ENCODE assay signal across 13 mouse cellular contexts in the genomic region with DNA sequence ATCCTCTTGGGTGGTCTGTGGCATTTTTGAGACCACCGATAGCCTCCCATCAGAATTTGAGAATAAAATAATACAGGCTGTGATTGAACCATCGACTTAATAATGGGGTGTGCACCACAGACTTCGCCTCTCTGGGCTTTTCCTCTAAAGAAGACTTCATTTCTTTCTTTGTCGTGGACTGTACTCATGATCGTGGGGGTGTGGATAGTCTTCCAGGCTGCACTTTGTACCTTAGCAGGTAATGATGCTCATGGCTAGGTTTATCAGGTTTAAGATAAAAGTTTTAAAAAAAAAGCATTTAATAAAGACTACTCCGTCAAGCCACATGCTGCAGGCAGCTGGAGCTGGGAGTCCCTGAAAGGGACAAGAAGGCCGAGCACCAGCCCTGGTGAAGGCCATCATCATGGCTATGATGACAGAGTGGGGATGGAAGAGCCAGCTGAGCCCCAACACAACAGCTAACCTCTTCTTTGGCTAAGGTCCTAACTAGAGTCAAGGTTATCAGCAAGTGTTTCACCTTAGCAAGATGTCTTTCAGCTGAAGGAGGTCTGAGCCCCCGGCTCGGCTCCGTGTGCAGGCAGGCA.
A peak's percentile ranks its signal among the peaks of the same experiment; 100 is the strongest.
DNase-seq lines count a peak whose midpoint lies in the region; ATAC-seq and TF ChIP-seq lines count a peak whose summit lies in the region.
"Had no signal": no experiment of that assay in that cellular context is flagged by ENCODE, and none has a peak within 500 bp of the region (broad histone marks: within the 10 kb centered on the region; RNA-seq: fewer than 3 reads in every experiment).

No protein-coding gene starts in this region.

- no peaks in the 10 kb centered on the region for H3K36me3 ChIP-seq in hindbrain, postnatal 0 days (ENCODE audit: insufficient read depth, low read length)
- no peaks in the 10 kb centered on the region for H3K36me3 ChIP-seq in hindbrain, embryonic 10.5 days
- H3K36me3 ChIP-seq in midbrain, embryonic 16.5 days (ENCODE audit: control insufficient read depth, insufficient read depth, low read length), result no peaks in the 10 kb centered on the region
- no peaks in the 10 kb centered on the region for H3K36me3 ChIP-seq in midbrain, embryonic 10.5 days
- H3K36me3 ChIP-seq in intestine, postnatal 0 days (ENCODE audit: control insufficient read depth, insufficient read depth), result no peaks in the 10 kb centered on the region
- H3K36me3 ChIP-seq: limb, embryonic 13.5 days; liver, embryonic 15.5 days had no signal

- no peak overlapping the region for H3K27ac ChIP-seq in hindbrain, postnatal 0 days
- no peak overlapping the region for H3K27ac ChIP-seq in hindbrain, embryonic 10.5 days
- H3K27ac ChIP-seq in midbrain, embryonic 16.5 days (ENCODE audit: low read length), result no peak overlapping the region
- no peak overlapping the region for H3K27ac ChIP-seq in midbrain, embryonic 10.5 days (replicated peaks)
- H3K27ac ChIP-seq in intestine, postnatal 0 days (ENCODE audit: low read depth, low read length), result peak overlapping the region; percentile 41; the same call in 1 of the 2 replicates
- H3K27ac ChIP-seq: gastrocnemius, adult 2 months; limb, embryonic 13.5 days; liver, embryonic 15.5 days; macrophage had no signal

- peak; percentile 54 for DNase-seq in adrenal gland, adult 2 months
- DNase-seq in adrenal gland, postnatal 10 days, result no peak
- DNase-seq in hindbrain, postnatal 0 days (ENCODE audit: low spot score), result no peak
- no peak for DNase-seq in hindbrain, embryonic 10.5 days (ENCODE audit: low spot score)
- no peak for DNase-seq in midbrain, embryonic 10.5 days (ENCODE audit: low spot score)
- DNase-seq in cerebellum, postnatal 4 days (ENCODE audit: low spot score in 2 of 2), result no peak
- DNase-seq: gastrocnemius, adult 2 months had no signal

- H3K9ac ChIP-seq in hindbrain, postnatal 0 days (replicated peaks; ENCODE audit: low read length), result no peak overlapping the region
- no peak overlapping the region for H3K9ac ChIP-seq in midbrain, embryonic 16.5 days (ENCODE audit: low read depth, low read length)
- no peak overlapping the region for H3K9ac ChIP-seq in intestine, postnatal 0 days (ENCODE audit: low read depth, low read length)
- H3K9ac ChIP-seq: limb, embryonic 13.5 days; liver, embryonic 15.5 days had no signal

- peaks cover 14% of the 10 kb centered on the region; the same call in 1 of the 2 replicates for H3K4me1 ChIP-seq in hindbrain, postnatal 0 days (ENCODE audit: insufficient read depth, low read length)
- peaks cover 35% of the 10 kb centered on the region for H3K4me1 ChIP-seq in hindbrain, embryonic 10.5 days (replicated peaks)
- peaks cover 18% of the 10 kb centered on the region for H3K4me1 ChIP-seq in midbrain, embryonic 16.5 days (ENCODE audit: control insufficient read depth, insufficient read depth, low read length)
- H3K4me1 ChIP-seq in midbrain, embryonic 10.5 days, result peaks cover 36% of the 10 kb centered on the region
- H3K4me1 ChIP-seq in intestine, postnatal 0 days (replicated peaks; ENCODE audit: control insufficient read depth, insufficient read depth, low read length), result peaks cover 5% of the 10 kb centered on the region; the same call in 1 of the 2 replicates

- no peak overlapping the region for H3K4me2 ChIP-seq in hindbrain, postnatal 0 days (ENCODE audit: low read depth, low read length)
- H3K4me2 ChIP-seq in midbrain, embryonic 16.5 days (ENCODE audit: low read length), result no peak overlapping the region
- peak overlapping the region; percentile 33 for H3K4me2 ChIP-seq in intestine, postnatal 0 days (replicated peaks; ENCODE audit: low read depth)
- H3K4me2 ChIP-seq: liver, embryonic 15.5 days had no signal

- H3K9me3 ChIP-seq in hindbrain, postnatal 0 days (ENCODE audit: low read length), result no peaks in the 10 kb centered on the region
- H3K9me3 ChIP-seq in hindbrain, embryonic 10.5 days, result no peaks in the 10 kb centered on the region
- H3K9me3 ChIP-seq in midbrain, embryonic 16.5 days (replicated peaks; ENCODE audit: control insufficient read depth, low read length, poor library complexity, severe bottlenecking), result no peaks in the 10 kb centered on the region
- no peaks in the 10 kb centered on the region for H3K9me3 ChIP-seq in midbrain, embryonic 10.5 days (replicated peaks)
- no peaks in the 10 kb centered on the region for H3K9me3 ChIP-seq in intestine, postnatal 0 days (ENCODE audit: control insufficient read depth)
- H3K9me3 ChIP-seq: limb, embryonic 13.5 days; liver, embryonic 15.5 days had no signal

- H3K27me3 ChIP-seq in hindbrain, postnatal 0 days (ENCODE audit: insufficient read depth, low read length), result no peaks in the 10 kb centered on the region
- H3K27me3 ChIP-seq in hindbrain, embryonic 10.5 days (ENCODE audit: insufficient read depth, poor library complexity, severe bottlenecking), result peaks cover 4% of the 10 kb centered on the region
- H3K27me3 ChIP-seq in midbrain, embryonic 16.5 days (ENCODE audit: control insufficient read depth, insufficient read depth, low read depth, low read length), result no peaks in the 10 kb centered on the region
- no peaks in the 10 kb centered on the region for H3K27me3 ChIP-seq in midbrain, embryonic 10.5 days (ENCODE audit: low read depth, poor library complexity, severe bottlenecking)
- no peaks in the 10 kb centered on the region for H3K27me3 ChIP-seq in intestine, postnatal 0 days (replicated peaks; ENCODE audit: control insufficient read depth, insufficient read depth, low read length)
- H3K27me3 ChIP-seq: limb, embryonic 13.5 days; liver, embryonic 15.5 days had no signal

- no peak overlapping the region for H3K4me3 ChIP-seq in hindbrain, postnatal 0 days (ENCODE audit: low read length)
- no peak overlapping the region for H3K4me3 ChIP-seq in hindbrain, embryonic 10.5 days
- no peak overlapping the region for H3K4me3 ChIP-seq in midbrain, embryonic 16.5 days (ENCODE audit: low read depth, low read length)
- no peak overlapping the region for H3K4me3 ChIP-seq in midbrain, embryonic 10.5 days
- H3K4me3 ChIP-seq in intestine, postnatal 0 days (ENCODE audit: low read depth, low read length), result no peak overlapping the region
- H3K4me3 ChIP-seq: gastrocnemius, adult 2 months; limb, embryonic 13.5 days; liver, embryonic 15.5 days had no signal

- no peak for TF ChIP-seq CTCF in hindbrain, postnatal 0 days (IDR thresholded peaks at IDR 0.05; ENCODE audit: low read depth)
- TF ChIP-seq CTCF in intestine, postnatal 0 days (IDR thresholded peaks at IDR 0.05; ENCODE audit: low read depth), result no peak

- WGBS in hindbrain, postnatal 0 days, result 77% methylated on average over 10 of the region's 10 CpGs
- WGBS in hindbrain, embryonic 10.5 days, result 87% methylated on average over 10 of the region's 10 CpGs
- WGBS in midbrain, embryonic 16.5 days, result 80% methylated on average over 10 of the region's 10 CpGs
- 89% methylated on average over 10 of the region's 10 CpGs for WGBS in midbrain, embryonic 10.5 days
- 53% methylated on average over 10 of the region's 10 CpGs for WGBS in intestine, postnatal 0 days

- ATAC-seq in hindbrain, postnatal 0 days, result 0 out of 2 replicates have a peak, but pooled peaks have one; percentile 6
- 0 out of 2 replicates have a peak, but pooled peaks have one; percentile 29 for ATAC-seq in midbrain, embryonic 16.5 days
- peak; percentile 86 for ATAC-seq in intestine, postnatal 0 days
- ATAC-seq: inflammation-experienced regulatory T-cells, adult 6 months had no signal

Comparison
In these comparisons a context has a peak if more than half of its experiments do, and no peak if none do; other contexts are left out.
1. ATAC-seq: peak in every context shown above with its lines; median percentile 86 in intestine, postnatal 0 days; 29 in midbrain, embryonic 16.5 days; 6 in hindbrain, postnatal 0 days.